Mouse (Mus musculus) midbrain, embryonic 14.5 days (tissue): ENCODE measurements at regions not wholly inside any gene's neighbourhood (a gene's known extent, or its start where the extent isn't known, plus 50 kb on each side); places are given as distances from the start of the nearest gene placed in this dataset.
A peak's percentile ranks its signal among the peaks of the same experiment; 100 is the strongest.
"Not testable (repeated sequence)": the region's sequence is repeated elsewhere in the genome, so short reads cannot be mapped to it uniquely, and the experiment has no call there.

Experiments
- ATAC-seq: fragments of 200-750 bp; cut with Nextera tagmentation; 2 replicates; pipeline ENCODE4 v1.8.0; 2017; ENCODE audit warnings: moderate number of reproducible peaks, moderate library complexity; ENCODE audit not compliant: low FRiP score, low TSS enrichment
- DNase-seq: peaks from one replicate; pipeline ENCODE4 v3.0.0-alpha.2; 2015
- H3K27ac ChIP-seq: fragments of 300-500 bp; sonication (generic); replicated peaks from 2 replicates; pipeline ENCODE4 v1.5.1; 2014; ENCODE audit warnings: mild to moderate bottlenecking, low read depth, low read length, moderate library complexity
- H3K27me3 ChIP-seq: fragments of 300-500 bp; sonication (generic); 2 replicates; pipeline ENCODE4 v1.6.1; 2014; ENCODE audit warnings: low read length, control low read depth, mixed read lengths; ENCODE audit not compliant: control insufficient read depth, insufficient read depth
- H3K36me3 ChIP-seq: fragments of 300-500 bp; sonication (generic); 2 replicates; pipeline ENCODE4 v1.6.1; 2014; ENCODE audit warnings: low read length, control low read depth; ENCODE audit not compliant: control insufficient read depth, insufficient read depth
- H3K4me1 ChIP-seq: fragments of 300-500 bp; sonication (generic); 2 replicates; pipeline ENCODE4 v1.6.1; 2014; ENCODE audit warnings: mild to moderate bottlenecking, antibody characterized with exemption, low read length, control low read depth; ENCODE audit not compliant: control insufficient read depth, insufficient read depth
- H3K4me2 ChIP-seq: fragments of 300-500 bp; sonication (generic); 2 replicates; pipeline ENCODE4 v1.6.1; 2014; ENCODE audit warnings: mild to moderate bottlenecking, low read length, moderate library complexity
- H3K4me3 ChIP-seq: fragments of 300-500 bp; sonication (generic); replicated peaks from 2 replicates; pipeline ENCODE4 v1.5.1; 2014; ENCODE audit warnings: low read depth, low read length
- H3K9ac ChIP-seq: fragments of 300-500 bp; sonication (generic); replicated peaks from 2 replicates; pipeline ENCODE4 v1.6.1; 2014; ENCODE audit warnings: mild to moderate bottlenecking, low read length, moderate library complexity
- H3K9me3 ChIP-seq: fragments of 300-500 bp; sonication (generic); 2 replicates; pipeline ENCODE4 v1.6.1; 2016; ENCODE audit warnings: low read length, control low read depth, mixed read lengths; ENCODE audit not compliant: control insufficient read depth
- WGBS: fragments of 180-500 bp; shearing (Covaris S2); extraction: QIAGEN DNeasy Blood & Tissue Kit; methylation state at CpG from one replicate; pipeline ENCODE4 v1.1.7; 2014; 5-methylcytosine and 5-hydroxymethylcytosine counted together

- H3K9ac ChIP-seq, result no peak overlapping the region
- H3K4me2 ChIP-seq, result no peak overlapping the region
- H3K4me1 ChIP-seq, result no peaks in the 10 kb centered on the region
- DNase-seq (no peak), ATAC-seq (no peak)
- H3K27me3 ChIP-seq, result no peaks in the 10 kb centered on the region
- H3K9me3 ChIP-seq, result no peaks in the 10 kb centered on the region
- H3K27ac ChIP-seq, result no peak overlapping the region
- H3K4me3 ChIP-seq, result no peak overlapping the region
- no peaks in the 10 kb centered on the region for H3K36me3 ChIP-seq
These were observed 879.0 kb upstream of the Epha6 start for GRCm38 (mm10) chr16:61484315-61484714.

- Histone ChIP-seq H3K4me2 (no peak overlapping the region), H3K27me3 (no peaks in the 10 kb centered on the region), H3K27ac (no peak overlapping the region), H3K36me3 (no peaks in the 10 kb centered on the region), H3K9ac (no peak overlapping the region), H3K4me3 (no peak overlapping the region), H3K9me3 (no peaks in the 10 kb centered on the region), H3K4me1 (no peaks in the 10 kb centered on the region)
- no peak for ATAC-seq
- 78% methylated on average over 2 of the region's 2 CpGs for WGBS
- DNase-seq, result peak; percentile 47
These were observed 836.5 kb upstream of the Epha6 start for GRCm38 (mm10) chr16:61441881-61442280.

DNA sequence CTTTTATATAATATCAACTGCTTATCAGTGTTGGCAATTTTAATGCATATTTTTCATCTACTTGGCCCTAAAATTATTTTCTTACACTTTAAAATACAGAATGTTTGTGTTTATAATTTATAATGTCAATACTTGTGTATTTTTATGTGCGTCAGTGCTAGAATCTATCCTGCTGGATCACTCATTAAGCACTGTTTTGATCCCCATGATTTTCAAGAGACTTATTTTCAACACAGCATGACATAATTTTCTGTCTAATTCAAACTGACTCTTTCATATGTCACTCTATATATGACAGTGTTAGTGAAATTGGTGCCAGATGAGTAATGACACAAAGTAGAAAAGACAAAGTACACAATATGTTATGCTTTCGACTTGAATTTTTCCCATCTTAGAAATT lies 795.9 kb upstream of the Epha6 start:
- ATAC-seq (no peak), DNase-seq (no peak)
- Histone ChIP-seq H3K9me3 (no peaks in the 10 kb centered on the region), H3K9ac (no peak overlapping the region), H3K36me3 (no peaks in the 10 kb centered on the region), H3K4me1 (no peaks in the 10 kb centered on the region), H3K27ac (no peak overlapping the region), H3K4me2 (no peak overlapping the region), H3K4me3 (no peak overlapping the region), H3K27me3 (no peaks in the 10 kb centered on the region)
- 91% methylated on average over 2 of the region's 2 CpGs for WGBS

DNA sequence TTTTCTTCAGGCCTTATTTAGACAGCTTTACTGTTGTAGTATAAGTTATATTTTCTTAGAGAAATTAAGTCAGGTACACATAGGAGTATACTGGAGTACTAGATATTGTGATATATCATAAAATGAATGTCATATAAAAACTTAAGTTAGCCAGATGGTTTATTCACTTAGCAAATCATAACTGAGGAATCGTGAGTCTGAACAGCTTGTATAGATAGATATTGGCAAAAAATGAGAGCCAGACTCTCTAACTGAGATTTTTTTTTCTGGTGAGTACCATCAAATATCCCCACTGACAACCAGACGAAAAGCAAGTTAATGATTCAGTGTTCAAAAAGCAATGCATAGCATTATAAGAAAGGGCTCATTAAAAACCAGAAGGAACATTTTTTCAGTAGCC lies 776.6 kb upstream of the Epha6 start:
- no peak overlapping the region for H3K9ac ChIP-seq
- no peak for DNase-seq
- 71% methylated on average over 2 of the region's 2 CpGs for WGBS
- no peak overlapping the region for H3K4me2 ChIP-seq
- no peak overlapping the region for H3K27ac ChIP-seq
- H3K4me1 ChIP-seq, result no peaks in the 10 kb centered on the region
- H3K36me3 ChIP-seq, result no peaks in the 10 kb centered on the region
- ATAC-seq, result no peak
- no peaks in the 10 kb centered on the region for H3K9me3 ChIP-seq
- H3K27me3 ChIP-seq, result no peaks in the 10 kb centered on the region
- no peak overlapping the region for H3K4me3 ChIP-seq

DNA sequence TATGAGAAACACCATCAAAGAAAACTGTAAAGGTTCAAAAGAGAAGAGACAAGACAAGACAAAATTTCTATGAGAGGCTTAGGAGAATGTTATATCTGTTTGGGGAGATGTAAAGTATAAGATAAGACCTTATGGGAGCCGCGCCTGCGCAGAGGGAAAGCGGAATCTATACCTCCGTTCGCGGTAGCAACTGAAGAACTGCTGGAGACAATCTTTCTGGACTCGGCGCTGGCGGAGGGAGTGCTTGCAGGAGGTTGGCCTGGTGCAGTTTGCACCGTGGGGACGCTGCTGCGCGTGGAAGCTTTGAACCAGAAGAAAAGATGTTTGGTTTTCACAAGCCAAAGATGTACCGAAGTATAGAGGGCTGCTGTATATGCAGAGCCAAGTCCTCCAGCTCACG lies 771.6 kb upstream of the Epha6 start:
- not testable (repeated sequence) for H3K4me3 ChIP-seq, H3K27ac ChIP-seq, H3K4me1 ChIP-seq, ATAC-seq, H3K9ac ChIP-seq, H3K36me3 ChIP-seq, H3K27me3 ChIP-seq, DNase-seq, H3K4me2 ChIP-seq, H3K9me3 ChIP-seq
- WGBS, result 93% methylated on average over 9 of the region's 16 CpGs
